Mouse (Mus musculus): ENCODE data around the gene Zcchc17. TPM values are rescaled to one million over a fixed set of nuclear protein-coding genes. Genes with fewer than 3 reads are reported as not detected.
A peak's percentile ranks its signal among the peaks of the same experiment; 100 is the strongest.

The Zcchc17 gene
- total and polyA plus RNA-seq, 3 experiments: 43.7 to 62.5 TPM; not detected in 1

DNA sequence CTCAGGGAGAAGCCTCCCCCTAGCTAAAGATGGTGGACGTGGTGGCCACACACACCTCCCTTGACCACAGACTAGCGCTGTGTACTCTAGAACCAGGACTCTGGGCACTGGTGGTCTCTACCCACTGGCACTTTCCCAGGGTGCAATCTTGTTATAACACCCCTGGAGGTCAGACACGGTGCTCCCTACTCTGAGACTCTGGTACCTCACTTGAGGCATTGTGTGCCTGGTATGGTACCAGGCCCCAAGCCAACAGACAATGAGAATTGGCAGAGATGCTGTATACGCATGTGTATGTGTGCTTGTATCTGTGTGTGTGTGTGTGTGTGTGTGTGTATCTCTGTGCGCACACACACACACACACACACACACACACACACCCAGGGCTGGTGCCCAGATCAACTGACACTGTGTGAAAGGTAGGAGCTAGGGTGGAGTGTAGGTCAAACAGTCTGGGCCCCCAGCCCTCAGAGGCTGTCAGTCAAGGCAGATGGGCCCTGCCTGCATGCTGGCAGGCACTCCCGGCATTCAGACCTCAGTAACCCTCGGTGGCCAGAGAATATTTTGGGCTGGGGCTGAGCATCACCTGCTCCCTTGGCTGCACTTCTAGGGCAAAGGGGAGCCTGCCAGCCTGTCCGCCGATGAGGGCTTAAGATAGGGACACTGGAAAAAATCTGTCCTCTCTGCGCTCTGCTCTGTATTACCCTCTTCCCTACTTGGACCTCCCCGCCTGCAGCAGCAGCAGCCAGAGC lies 60.7 kb downstream of the Zcchc17 start:
- peaks cover 16 to 24% of the 10 kb centered on the region in 2 experiments for H3K4me1 ChIP-seq (ENCODE audit: control insufficient read depth in 1 of 2, insufficient read depth in 2 of 2, low read length in 2 of 2)

DNA sequence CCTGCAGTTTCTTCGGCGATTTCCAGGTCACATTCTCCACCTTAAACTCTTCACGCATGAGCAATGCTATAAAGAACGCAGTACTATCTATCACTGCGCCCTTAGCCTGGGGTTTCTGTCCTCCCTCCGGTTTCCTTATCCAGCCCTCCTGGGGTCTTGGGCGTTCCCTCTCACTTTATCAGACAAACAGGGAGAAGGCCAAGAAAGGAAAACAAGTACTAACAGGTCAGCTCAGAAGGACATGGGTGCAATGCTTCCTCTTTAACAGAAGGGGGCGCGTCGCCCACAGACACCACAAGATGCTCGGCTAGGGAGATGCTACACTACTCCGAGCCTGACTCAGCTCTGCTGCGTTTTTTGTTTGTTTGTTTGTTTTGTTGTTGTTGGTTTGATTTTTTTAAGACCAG lies 62.6 kb downstream of the Zcchc17 start:
- H3K36me3 ChIP-seq (ENCODE audit: control insufficient read depth in 1 of 2, insufficient read depth in 2 of 2, low read length in 2 of 2): peaks cover 0 to 5% of the 10 kb centered on the region in 2 experiments; a peak in 2 of 4 replicates
- TF ChIP-seq HCFC1 (IDR thresholded peaks at IDR 0.05; ENCODE audit: low read depth, low read length): 0 out of 2 replicates have a peak, but pooled peaks have one; percentile 16
- no peak; the same call in 1 of the 2 replicates for TF ChIP-seq MAZ (IDR thresholded peaks at IDR 0.05; ENCODE audit: low read depth, low read length)
- TF ChIP-seq ZNF384 (IDR thresholded peaks at IDR 0.05; ENCODE audit: low read depth, low read length): no peak
- TF ChIP-seq MAX (IDR thresholded peaks at IDR 0.05; ENCODE audit: low read length): peak; percentile 56; the same call in 1 of the 2 replicates
- TF ChIP-seq ETS1 (IDR thresholded peaks at IDR 0.05; ENCODE audit: low read depth, low read length): peak; percentile 56; the same call in 1 of the 2 replicates
- 0 out of 2 replicates have a peak, but pooled peaks have one; percentile 32 for TF ChIP-seq BHLHE40 (IDR thresholded peaks at IDR 0.05; ENCODE audit: borderline replicate concordance, low read depth, low read length)
- TF ChIP-seq USF2 (IDR thresholded peaks at IDR 0.05; ENCODE audit: borderline replicate concordance in 1 of 2, insufficient read depth in 1 of 2, low read depth in 1 of 2, low read length in 2 of 2): no peak
- no peak for TF ChIP-seq ZKSCAN1 (IDR thresholded peaks at IDR 0.05; ENCODE audit: low read depth, low read length)
- TF ChIP-seq RCOR1 (IDR thresholded peaks at IDR 0.05; ENCODE audit: low read depth, low read length): peak; percentile 51
- TF ChIP-seq SMC3 (IDR thresholded peaks at IDR 0.05; ENCODE audit: low read depth, low read length): peak; percentile 74
- peak; percentile 7; the same call in 1 of the 2 replicates for TF ChIP-seq MXI1 (IDR thresholded peaks at IDR 0.05; ENCODE audit: low read depth, low read length)
- no peak for TF ChIP-seq MYB (IDR thresholded peaks at IDR 0.05; ENCODE audit: low read depth, low read length)
- peak; percentile 68 for TF ChIP-seq TAL1 (IDR thresholded peaks at IDR 0.05; ENCODE audit: low read length)
- TF ChIP-seq TBP (IDR thresholded peaks at IDR 0.05; ENCODE audit: low read depth, low read length): 0 out of 2 replicates have a peak, but pooled peaks have one; percentile 40
- no peak for TF ChIP-seq MAFK (IDR thresholded peaks at IDR 0.05; ENCODE audit: borderline replicate concordance, low read depth, low read length)
- peak; percentile 62 for TF ChIP-seq RAD21 (IDR thresholded peaks at IDR 0.05; ENCODE audit: low read depth, low read length)
- peak; percentile 50 to 81; a peak in 3 of 4 replicates for TF ChIP-seq EP300 (IDR thresholded peaks at IDR 0.05; ENCODE audit: low read depth in 1 of 2, low read length in 2 of 2)
- peak; percentile 78 to 86 (median 86) for TF ChIP-seq CTCF (IDR thresholded peaks at IDR 0.05 in 2 of 3, conservative IDR thresholded peaks at IDR 0.05 in 1 of 3; ENCODE audit: control insufficient read depth in 1 of 3, insufficient read depth in 1 of 3, low read depth in 2 of 3, low read length in 3 of 3, poor library complexity in 1 of 3, severe bottlenecking in 1 of 3)
- peak; percentile 57; the same call in 1 of the 2 replicates for TF ChIP-seq TCF12 (IDR thresholded peaks at IDR 0.05; ENCODE audit: low read depth, low read length)
- TF ChIP-seq GABPA (IDR thresholded peaks at IDR 0.05; ENCODE audit: low read depth, low read length): no peak
- TF ChIP-seq ZC3H11A (IDR thresholded peaks at IDR 0.05; ENCODE audit: low read depth, low read length): peak; percentile 34; the same call in 1 of the 2 replicates
- TF ChIP-seq ELF1 (IDR thresholded peaks at IDR 0.05; ENCODE audit: low read depth, low read length): peak; percentile 32; the same call in 1 of the 2 replicates
- TF ChIP-seq SIN3A (IDR thresholded peaks at IDR 0.05; ENCODE audit: low read length): no peak
- TF ChIP-seq NRF1 (IDR thresholded peaks at IDR 0.05; ENCODE audit: insufficient read depth, low read depth, low read length, poor library complexity, severe bottlenecking): peak; percentile 58; the same call in 1 of the 2 replicates
- peak; percentile 81 for TF ChIP-seq GATA1 (IDR thresholded peaks at IDR 0.05; ENCODE audit: low read depth, low read length)
- TF ChIP-seq NELFE (IDR thresholded peaks at IDR 0.05; ENCODE audit: low read depth, low read length): no peak; the same call in 1 of the 2 replicates
- H3K9me3 ChIP-seq (replicated peaks; ENCODE audit: insufficient read depth, low read length): no peaks in the 10 kb centered on the region
- peak overlapping the region; percentile 84 for H3K27ac ChIP-seq (ENCODE audit: control insufficient read depth, low read depth, low read length)
- peak; percentile 94 for DNase-seq (ENCODE audit: low read depth, low spot score)
- H3K27me3 ChIP-seq (ENCODE audit: control insufficient read depth in 1 of 2, insufficient read depth in 2 of 2, low read length in 2 of 2): no peaks in the 10 kb centered on the region
- H3K9ac ChIP-seq (ENCODE audit: control insufficient read depth, low read depth, low read length, poor library complexity, severe bottlenecking): peak overlapping the region; percentile 32
- H3K79me2 ChIP-seq (ENCODE audit: control insufficient read depth, insufficient read depth, low read length, poor library complexity): no peaks in the 10 kb centered on the region
- H3K4me1 ChIP-seq (ENCODE audit: control insufficient read depth in 1 of 2, insufficient read depth in 2 of 2, low read length in 2 of 2): peaks cover 13 to 21% of the 10 kb centered on the region in 2 experiments
- peak overlapping the region; percentile 43 to 54 for H3K4me3 ChIP-seq (ENCODE audit: control insufficient read depth in 1 of 2, insufficient read depth in 1 of 2, low read depth in 2 of 2, low read length in 2 of 2)

More for the DNA sequence above, 60.7 kb downstream of the Zcchc17 start:
- Histone ChIP-seq H3K79me2 (ENCODE audit: control insufficient read depth, insufficient read depth, low read length, poor library complexity) (no peaks in the 10 kb centered on the region), H3K27ac (ENCODE audit: control insufficient read depth, low read depth, low read length) (no peak overlapping the region), H3K9me3 (replicated peaks; ENCODE audit: insufficient read depth, low read length) (no peaks in the 10 kb centered on the region), H3K27me3 (ENCODE audit: control insufficient read depth in 1 of 2, insufficient read depth in 2 of 2, low read length in 2 of 2) (no peaks in the 10 kb centered on the region), H3K9ac (ENCODE audit: control insufficient read depth, low read depth, low read length, poor library complexity, severe bottlenecking) (no peak overlapping the region), H3K36me3 (ENCODE audit: control insufficient read depth in 1 of 2, insufficient read depth in 2 of 2, low read length in 2 of 2) (peaks cover 0 to 12% of the 10 kb centered on the region in 2 experiments; a peak in 2 of 4 replicates), H3K4me3 (ENCODE audit: control insufficient read depth in 1 of 2, insufficient read depth in 1 of 2, low read depth in 2 of 2, low read length in 2 of 2) (no peak overlapping the region)
- no peak for TF ChIP-seq TBP (IDR thresholded peaks at IDR 0.05; ENCODE audit: low read depth, low read length)
- no peak for TF ChIP-seq ETS1 (IDR thresholded peaks at IDR 0.05; ENCODE audit: low read depth, low read length)
- no peak for TF ChIP-seq GABPA (IDR thresholded peaks at IDR 0.05; ENCODE audit: low read depth, low read length)
- TF ChIP-seq NRF1 (IDR thresholded peaks at IDR 0.05; ENCODE audit: insufficient read depth, low read depth, low read length, poor library complexity, severe bottlenecking): no peak
- no peak for TF ChIP-seq ZC3H11A (IDR thresholded peaks at IDR 0.05; ENCODE audit: low read depth, low read length)
- DNase-seq (ENCODE audit: low read depth, low spot score): no peak
